Mouse (Mus musculus): ENCODE data around the gene Kirrel3. TPM values are rescaled to one million over a fixed set of nuclear protein-coding genes. Genes with fewer than 3 reads are reported as not detected.

Kirrel3 gene
- total RNA-seq (2021), result 1 to 10 TPM; 1.0 to 2.2 TPM
- long read RNA-seq, experiment 1, result 0 reads
- long read RNA-seq, experiment 2, partial matches to known transcripts, result 1 of 1 reads
- long read RNA-seq, experiment 2, other reads (novel, unspliced or antisense), result 0 of 1 reads

DNA sequence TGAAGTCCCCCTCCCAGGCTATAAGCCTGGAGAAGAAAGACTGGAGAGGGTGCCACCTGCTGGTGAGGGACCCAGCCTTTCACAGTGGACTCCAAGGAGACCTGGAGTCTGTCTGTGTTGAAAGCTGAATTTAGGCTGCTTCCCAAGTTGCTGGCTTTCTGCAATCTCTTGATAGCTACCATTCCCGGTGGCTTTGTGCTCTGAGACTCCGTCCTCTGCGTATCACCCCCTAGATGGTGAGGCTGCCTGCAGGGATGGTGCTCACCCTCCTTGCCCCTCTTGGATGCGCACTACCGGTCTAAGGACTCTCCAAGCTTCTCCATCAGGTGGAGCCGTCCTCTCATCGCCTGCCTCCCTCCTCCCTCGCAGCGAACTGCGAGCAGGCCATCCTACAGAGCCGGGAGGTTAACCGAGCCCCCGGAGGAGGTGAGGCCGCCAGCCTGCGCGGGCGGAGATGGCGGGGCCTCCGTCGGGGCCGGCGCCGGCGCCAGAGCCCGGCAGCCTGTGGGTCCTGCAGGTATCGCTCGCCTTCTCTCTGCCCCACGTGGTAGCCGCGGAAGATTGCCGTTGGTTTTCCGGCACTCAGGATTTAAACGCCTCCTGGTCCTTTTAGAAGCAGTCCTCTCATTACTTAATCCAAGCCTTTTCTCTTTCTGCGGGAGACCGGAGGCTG lies at the start of gene Kirrel3:
Kirrel3 (plus strand) TSS at position 136 of the 673 bp plus-strand sequence.
- DNase-seq, result peak; percentile 80

DNA sequence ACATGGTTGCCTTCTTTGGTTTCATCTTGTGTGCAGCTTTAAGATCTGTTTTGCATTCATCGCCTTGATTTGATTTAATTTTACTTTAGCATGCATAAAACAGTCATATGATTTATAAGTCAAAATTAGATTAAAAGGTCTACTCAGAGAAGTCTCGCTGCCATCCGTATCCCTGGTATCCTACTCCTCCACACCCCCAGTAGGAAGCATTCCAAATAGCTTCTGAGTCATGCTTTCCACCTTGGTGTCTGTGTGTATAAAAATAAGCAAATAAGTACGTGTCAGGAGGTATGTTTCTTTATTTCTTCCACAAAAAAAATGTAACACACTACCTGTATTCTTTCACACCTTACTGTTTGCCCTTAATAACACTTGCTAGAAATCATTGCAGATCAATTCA lies 45.0 kb upstream of the Kirrel3 start:
- no peak for DNase-seq

DNA sequence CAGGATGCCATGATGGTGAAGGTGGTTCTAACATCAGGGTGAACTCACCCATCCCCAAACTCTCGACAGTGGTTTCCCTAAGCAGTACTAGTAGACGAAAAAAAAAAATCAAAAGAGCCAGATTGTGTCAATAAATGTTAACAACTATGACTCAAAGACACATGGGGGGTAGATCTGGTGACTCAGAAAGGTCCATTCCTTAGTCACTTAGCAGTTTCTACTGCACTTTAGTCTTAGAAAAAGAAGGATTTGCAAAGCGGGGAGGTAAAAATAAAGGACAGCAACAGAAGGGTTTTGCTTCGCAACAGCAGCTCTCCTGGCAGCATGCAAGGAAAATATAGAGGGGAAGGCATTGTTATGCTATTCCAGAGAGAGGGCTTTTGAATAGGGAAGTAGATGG lies 41.7 kb upstream of the Kirrel3 start:
- no peak for DNase-seq

DNA sequence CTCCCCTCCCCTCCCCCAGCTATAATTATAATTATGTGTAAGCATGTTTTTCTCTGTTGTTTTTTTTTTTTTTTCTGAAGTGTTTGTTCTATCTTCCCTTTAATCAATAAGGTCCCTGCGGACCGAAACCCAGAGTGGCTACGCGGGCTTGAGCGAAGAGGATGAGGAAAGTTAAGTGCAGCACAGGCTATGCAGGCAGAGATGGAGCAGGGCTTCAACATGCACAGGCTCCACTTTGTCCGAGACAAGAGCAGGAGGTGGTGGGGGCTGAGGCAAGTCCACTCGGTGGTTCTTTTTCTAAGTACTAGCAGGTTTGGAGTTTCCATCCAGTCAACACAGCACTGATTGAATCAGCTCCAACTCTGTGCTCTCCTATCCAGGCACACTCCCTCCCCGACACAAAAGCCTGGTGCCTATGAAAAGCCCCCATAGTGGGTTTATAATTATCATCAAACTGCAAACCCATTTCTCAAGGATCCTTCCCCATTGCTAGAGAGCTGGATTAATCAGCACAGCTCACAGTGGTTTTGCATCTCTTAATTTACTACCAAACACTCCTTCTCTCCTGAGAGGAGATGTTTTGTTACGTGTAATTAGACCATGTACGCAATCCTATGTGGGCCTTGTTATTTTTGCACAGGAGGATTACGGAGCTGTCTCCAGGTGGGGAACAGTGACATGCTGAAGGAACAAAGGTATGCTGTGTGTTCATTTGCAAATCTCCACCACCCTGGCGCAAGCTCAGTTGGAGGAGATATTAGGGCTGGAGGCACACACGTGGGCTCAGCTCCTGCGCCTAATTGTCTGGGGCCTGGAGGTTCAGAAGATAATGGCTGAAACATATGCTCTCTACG lies 39.0 kb upstream of the Kirrel3 start:
- no peak for DNase-seq

DNA sequence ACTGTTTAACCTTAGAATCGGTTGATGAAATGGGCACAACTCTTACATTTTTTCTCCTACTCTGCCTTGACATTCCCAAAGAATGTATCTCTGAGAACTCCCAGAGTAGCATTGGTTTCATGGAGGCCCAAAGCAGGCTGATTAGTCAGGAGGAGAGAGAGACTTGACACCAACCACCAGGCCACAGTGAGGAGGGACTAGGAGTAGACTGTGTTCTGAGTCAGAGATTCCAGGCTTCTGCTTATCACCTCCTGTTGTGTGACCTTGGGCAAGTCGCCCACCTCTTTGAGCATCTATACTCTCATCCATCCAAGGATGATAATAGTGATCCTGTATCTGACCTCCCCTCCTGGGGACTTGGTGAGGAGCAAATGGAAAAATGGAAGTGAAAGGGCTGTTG lies 38.0 kb upstream of the Kirrel3 start:
- peak; percentile 13 for DNase-seq

DNA sequence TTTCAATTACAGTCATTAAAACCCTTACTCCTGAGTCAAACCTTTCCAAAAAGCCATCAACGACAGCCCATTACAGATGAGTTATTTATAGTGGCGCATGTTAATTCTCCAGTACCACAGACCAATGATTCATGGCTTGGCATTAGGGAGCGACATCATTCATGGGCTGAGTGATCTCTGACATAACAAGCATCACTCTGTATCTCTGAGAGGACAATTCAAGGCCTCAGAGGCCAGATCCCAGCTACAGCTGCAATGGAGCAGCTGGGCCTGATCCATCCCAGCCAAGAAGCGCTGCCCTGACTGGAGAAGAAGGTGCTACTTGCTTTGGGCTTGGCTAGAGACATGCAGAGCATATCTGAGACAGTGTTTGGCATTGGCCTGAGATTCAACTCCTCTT lies 37.2 kb upstream of the Kirrel3 start:
- peak; percentile 11 for DNase-seq

DNA sequence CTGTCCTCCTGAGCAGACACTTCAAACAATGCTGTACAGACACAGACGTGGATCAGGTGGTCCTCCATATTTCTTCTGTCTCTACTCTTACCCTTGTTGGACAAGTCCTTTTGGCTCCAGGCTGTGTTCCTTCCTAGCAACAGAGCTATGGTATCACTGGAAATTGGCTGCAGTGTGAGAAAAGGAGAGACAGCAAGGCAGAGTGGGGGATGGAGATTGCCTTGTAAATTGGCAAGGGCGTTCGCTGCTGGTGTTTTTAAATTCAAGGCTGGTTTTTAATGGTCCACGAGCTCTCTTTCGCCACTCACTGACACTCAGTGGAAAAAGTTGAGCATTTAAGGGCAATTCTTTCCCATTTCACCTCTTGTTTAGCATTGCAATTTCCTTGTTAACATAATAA lies 27.5 kb upstream of the Kirrel3 start:
- no peak for DNase-seq

DNA sequence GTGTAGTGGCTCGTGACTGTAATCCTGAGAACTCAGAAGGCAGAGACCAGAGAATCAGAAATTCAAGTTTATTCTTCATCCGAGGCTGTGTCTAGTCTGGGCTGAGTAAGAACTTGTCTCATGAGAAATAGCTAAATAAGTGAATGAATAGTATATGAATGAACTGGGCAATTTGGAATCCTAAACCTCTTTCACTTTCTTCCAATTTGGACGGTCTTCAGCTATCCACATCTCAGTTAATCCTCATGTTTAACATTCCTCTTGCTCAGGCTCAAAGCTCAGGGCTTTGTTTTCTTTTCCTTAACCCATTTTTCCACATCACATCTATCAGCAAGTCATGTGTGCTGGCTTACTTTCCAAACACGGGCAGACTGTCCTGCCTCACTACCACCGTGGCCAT lies 25.7 kb upstream of the Kirrel3 start:
- no peak for DNase-seq

DNA sequence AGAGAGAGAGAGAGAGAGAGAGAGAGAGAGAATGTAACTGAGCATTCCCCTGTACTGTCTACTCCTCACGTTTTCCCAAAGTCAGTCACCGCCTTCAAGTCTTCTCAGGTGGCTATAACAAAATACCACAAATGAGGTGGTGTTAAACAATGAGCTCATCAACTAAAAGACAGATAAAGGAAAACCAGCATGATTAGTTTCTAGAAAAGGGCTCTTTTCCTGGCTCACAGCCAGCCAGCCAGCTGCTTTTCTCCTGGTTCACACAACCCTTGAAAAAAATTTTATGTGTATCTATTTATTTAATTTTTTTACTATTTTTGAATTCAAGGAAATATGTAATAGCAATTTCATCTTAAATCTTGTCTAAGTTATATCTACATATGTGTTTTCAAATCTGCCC lies 22.0 kb upstream of the Kirrel3 start:
- DNase-seq, result no peak

DNA sequence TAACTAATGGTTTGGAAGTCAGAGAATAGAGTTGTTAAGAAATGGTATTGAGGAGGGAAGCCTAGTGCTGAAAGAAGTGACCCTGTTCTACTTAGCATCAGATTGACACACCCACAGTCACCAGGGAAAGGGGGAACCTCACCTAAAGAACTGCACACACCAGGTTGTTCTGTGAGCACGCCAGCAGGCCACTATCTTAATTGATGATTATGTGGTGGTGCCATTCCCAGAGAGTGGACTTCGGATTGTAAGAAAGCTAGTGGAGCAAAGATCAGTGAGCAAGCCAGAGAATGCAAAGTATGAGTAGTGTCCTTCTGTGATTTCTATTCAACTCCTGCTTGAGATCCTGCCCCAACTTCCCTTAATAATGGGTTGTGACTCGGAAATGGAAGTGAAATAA lies 19.6 kb upstream of the Kirrel3 start:
- no peak for DNase-seq

DNA sequence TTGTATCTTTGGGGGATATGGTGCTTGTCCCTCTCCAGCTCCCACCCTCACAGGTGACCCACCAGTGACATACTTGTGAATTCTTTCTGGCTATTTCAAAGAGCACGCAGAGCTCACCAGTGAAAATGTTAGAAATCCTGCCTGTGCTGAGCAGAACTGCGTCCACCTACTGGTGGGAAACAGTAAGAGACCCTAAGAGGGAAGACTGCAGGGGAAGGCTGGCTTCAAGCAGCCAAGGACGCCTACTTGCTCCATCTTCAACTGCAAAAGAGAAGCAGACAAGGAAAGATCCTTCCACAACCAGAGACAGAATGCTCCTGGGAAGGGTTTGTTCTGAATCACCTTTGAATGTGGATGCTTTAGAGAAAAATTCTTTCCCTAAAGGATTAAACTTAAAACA lies 16.5 kb upstream of the Kirrel3 start:
- no peak for DNase-seq

DNA sequence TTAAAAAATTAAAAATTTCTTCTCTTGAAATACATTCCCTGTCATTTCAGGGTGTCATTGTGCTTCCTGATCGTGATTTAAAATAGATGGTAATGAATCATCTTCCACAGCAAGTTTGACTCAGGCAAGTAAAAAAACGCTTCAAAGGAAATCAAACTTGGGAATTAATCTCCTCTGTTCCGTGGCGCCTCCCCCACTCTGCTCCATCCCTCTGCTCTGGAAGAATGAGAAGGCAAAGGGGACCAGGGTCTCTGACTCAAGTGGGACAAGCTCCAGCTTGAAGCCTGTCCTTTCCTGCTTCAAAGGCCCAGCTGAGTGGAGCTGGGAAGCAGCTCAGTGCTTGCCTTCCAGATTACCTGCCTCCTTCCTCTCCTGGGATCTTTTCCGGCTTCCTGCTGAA lies 9.5 kb upstream of the Kirrel3 start:
- DNase-seq, result peak; percentile 10

DNA sequence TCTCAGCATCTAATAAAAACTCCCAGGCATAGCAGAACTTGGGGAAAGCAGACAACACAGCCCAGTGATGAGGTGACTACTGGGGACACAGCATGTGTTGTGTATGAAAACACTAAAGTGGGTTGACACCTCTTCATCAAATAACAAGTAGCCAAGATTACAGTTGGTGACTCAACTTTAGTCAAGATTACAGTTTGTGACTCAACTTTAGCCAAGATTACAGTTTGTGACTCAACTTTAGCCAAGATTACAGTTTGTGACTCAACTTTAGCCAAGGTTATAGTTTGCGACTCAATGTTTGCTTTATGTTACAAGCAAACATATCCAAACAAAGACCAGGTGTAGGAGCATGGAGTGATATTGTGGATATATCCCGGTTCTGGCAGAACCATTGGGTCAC lies 7.2 kb upstream of the Kirrel3 start:
- DNase-seq, result no peak

DNA sequence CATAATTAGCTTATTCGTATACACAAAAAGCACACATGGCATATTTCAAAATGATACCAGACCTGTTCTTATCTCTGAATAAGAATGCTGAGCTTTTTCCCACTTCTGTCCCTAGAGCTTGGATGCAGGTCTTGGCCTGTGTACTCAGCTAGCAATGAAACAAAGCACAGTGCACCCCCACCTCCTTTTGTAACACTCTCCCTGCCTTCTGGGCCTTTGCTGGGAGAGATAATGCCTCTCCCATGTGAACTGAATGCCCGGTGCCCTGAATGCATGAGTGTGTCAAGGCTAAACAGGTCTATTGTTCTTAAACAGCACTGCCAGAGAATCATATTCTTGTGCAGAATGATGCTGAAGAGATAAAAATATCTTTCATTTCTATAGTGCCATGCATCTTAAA lies 2.5 kb upstream of the Kirrel3 start:
- DNase-seq, result no peak

DNA sequence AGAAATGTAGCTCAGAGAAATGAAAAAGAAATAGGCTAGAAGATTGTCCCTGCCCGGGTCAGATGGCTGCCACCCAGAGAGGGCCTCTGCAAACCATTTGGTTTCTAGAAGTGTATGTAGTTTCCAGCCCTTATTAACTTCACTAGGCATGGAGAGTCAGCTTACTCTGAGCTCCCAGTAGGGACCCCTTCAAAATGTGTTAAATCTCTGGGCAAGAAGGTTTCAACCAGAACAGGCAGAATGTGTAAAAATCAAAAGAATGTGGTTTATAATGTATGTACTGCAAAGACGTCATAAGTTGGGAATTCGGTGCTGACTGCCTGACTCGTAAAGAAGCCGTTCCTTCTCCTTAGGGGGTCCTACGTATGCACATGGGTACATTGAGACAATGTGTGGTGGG lies 1.0 kb upstream of the Kirrel3 start:
- DNase-seq, result no peak

DNA sequence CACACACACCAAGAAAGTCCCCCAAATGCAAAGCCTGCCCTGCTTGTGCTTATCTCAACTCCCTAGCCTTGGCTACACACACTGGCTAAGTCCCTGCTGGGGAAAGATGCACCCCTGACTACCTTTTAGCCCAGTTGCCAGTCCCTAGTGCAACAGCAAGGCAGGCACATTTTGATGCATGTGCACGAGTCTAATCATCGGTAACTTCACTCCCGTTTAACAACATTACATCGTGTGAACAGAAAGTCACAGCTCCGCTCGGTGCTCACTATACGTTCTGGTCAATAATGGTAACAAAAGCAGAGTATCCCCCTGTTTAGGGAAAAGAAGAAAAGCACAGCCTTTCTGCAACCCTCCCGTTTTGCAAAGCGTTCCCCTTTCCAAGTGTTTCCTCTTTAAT lies 2.6 kb downstream of the Kirrel3 start:
- no peak for DNase-seq

DNA sequence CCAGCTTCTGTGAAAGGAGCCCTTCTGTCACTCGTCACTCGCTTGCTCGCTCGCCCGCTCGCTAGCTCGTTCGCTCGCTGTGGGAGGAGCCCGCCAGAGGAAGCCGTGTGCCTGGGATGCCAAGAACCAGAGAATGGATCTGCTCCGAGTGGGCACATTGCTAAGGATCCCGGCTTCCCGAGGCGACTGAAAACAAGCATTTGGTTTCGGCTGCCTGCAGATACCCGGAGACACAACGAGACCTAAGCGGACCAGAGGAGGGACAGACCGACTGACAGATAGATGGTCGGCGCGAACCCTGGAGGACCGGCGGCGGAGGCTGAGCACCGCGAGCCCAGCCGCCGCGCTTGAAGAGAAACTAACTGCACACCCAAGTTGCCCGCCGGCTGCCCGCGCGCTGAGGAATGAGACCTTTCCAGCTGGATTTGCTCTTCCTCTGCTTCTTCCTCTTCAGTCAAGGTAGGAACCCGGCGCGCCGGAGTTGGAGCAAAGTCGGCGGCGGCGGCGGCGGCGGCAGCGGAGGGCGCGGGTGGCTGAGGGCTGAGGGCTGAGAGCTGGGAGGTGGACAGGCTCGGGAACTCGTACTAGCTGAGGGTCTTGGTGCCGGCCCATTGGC lies 3.1 kb downstream of the Kirrel3 start:
- peak; percentile 46 for DNase-seq

DNA sequence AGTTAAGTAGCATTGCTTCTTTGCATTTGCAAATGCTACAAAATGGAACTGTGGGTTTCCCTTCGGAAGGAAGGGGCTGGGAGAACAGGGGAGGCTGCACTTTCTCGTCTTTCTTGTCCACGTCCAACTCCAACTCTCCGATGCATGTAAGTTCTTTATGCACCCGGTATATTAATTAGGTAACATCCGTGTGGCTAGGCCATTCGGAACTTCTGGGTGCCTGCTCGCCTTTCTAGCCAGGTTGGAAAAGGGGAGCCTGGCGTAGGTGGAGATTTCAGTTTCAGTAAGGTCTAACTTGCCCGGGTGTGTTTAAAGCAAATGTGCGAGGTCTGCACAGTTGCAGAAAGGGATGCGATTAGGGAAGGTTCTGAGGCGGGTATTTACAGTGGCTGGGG lies 3.6 kb downstream of the Kirrel3 start:
- peak; percentile 3 for DNase-seq

DNA sequence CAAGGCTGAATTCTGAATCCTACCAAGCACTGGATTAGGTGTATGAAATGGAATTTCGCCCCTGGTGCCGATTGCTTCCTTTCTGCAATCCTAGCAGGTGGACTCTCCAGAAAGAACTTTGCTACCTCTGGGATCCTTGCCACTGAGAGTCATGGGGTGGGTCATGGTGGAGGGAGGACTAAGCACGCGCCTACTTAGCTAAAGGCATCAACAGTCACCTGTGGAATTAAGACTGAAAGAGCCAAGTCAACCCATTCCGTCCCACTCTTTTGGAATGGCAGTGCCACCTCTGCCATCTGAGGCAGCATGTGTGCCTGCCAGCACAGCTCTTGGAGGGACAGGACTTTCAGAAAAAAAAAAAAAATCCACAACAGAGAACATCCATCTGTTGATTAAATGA lies 4.1 kb downstream of the Kirrel3 start:
- no peak for DNase-seq

DNA sequence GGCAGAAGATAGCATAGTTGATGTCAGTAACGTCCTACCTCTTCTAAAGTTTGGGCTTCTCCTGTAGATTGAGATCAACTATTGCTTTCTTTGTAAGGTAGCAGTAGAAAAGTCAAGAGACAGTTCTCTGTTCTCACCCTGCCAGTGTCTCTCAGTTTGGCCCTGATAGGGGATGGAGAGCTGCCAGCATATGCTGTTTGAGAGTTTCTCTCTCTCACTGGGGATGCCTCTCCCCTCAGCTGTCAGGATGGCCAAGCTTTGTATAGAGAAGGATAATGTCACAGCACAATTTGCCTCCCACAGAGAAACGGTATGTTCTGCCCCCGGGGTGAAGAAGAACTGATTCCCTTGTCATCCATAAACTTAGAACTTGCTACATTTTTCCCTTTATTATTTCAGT lies 6.4 kb downstream of the Kirrel3 start:
- DNase-seq, result no peak

DNA sequence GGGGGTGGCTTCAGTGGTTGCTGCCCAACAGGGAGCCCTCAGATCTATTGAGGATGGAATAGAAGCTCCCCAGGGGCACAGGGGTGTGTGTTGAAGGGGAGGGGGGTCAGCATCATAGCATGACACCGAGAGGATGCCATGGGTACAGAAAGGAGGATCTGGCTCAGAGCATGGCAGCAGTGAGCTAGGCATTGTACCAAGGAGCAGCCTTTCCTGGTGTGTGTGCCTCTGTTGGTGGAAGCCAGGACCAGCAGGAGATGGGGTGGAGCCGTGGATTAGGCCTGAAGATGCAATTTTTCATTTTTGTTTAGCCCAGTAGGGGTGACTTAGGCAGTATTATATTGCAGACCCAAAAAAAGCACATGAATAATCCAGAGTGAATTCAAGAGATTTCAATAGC lies 7.9 kb downstream of the Kirrel3 start:
- DNase-seq, result no peak

DNA sequence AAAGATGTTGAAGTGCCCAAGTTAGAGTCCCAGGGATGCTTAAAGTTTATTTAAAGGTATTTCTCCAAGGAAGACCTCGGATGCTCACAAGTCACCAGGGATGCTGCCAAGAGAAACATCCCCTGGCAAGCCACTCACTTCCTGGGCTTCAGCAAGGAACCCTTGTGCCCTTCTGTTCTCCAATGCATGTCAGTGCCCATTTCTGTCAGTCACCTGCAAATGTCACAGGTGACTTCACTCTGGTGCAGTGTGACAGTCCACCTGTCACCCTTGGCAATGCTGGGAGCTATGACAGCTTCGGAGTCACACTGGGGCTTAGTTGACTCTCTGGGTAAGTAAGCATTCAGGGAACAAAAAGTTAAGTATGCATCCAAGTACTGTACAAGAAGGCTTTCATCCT lies 12.4 kb downstream of the Kirrel3 start:
- DNase-seq, result no peak

DNA sequence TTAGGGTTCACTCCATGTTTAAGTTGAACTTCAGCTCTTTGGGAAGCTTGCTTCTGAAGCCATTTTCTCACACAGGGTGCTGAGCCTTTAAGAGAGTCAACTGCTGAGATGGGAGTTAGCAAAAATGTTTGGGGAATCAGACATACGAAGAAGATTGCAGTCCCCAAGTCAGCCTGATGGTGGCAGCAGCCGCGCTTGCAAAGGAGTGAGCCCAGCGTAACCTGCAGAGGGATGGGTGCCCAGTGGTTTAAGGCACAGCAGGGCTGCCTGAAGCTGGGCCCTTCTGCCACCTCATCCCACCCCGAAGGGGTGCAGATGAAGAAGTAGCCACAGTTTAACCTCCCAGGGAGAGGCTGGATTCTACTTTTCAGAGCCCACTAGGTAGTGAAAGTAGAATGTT lies 13.0 kb downstream of the Kirrel3 start:
- DNase-seq, result peak; percentile 87
